ENCODE assay signal across 9 mouse cellular contexts in genomic region chr15:103382795-103383406, GRCm38 (mm10). TPM values are rescaled to one million over a fixed set of nuclear protein-coding genes. Genes with fewer than 3 reads are reported as not detected.
DNase-seq lines count a peak whose midpoint lies in the region; ATAC-seq lines count a peak whose summit lies in the region.
"Had no signal": no experiment of that assay in that cellular context is flagged by ENCODE, and none has a peak within 500 bp of the region (broad histone marks: within the 10 kb centered on the region; RNA-seq: fewer than 3 reads in every experiment).

No protein-coding gene starts in this region.

- peak; percentile 47 for ATAC-seq in heart, embryonic 14.5 days (ENCODE audit: insufficient number of reproducible peaks, insufficient read depth, low FRiP score, low read depth)
- ATAC-seq in stomach, embryonic 14.5 days (ENCODE audit: insufficient number of reproducible peaks, insufficient read depth, low FRiP score, low read depth): no peak

- H3K9ac ChIP-seq in heart, embryonic 14.5 days (ENCODE audit: low read length): peak overlapping the region; percentile 41; the same call in 1 of the 2 replicates
- no peak overlapping the region for H3K9ac ChIP-seq in stomach, embryonic 14.5 days (replicated peaks; ENCODE audit: low read depth, low read length)

- peak overlapping the region; percentile 24; the same call in 1 of the 2 replicates for H3K4me3 ChIP-seq in brown adipose tissue, adult 24 weeks (ENCODE audit: insufficient read depth, low read depth, low read length)
- H3K4me3 ChIP-seq in heart, embryonic 14.5 days (ENCODE audit: control insufficient read depth in 1 of 2, insufficient read depth in 1 of 2, low read depth in 1 of 2, low read length in 2 of 2): peak overlapping the region; percentile 14 to 16; a peak in 2 of 4 replicates
- H3K4me3 ChIP-seq in limb, embryonic 10.5 days: no peak overlapping the region
- no peak overlapping the region for H3K4me3 ChIP-seq in stomach, embryonic 14.5 days (ENCODE audit: low read depth, low read length)

- peak overlapping the region; percentile 52 for H3K4me2 ChIP-seq in heart, embryonic 14.5 days (ENCODE audit: low read length)
- H3K4me2 ChIP-seq in stomach, embryonic 14.5 days (replicated peaks; ENCODE audit: low read depth, low read length): no peak overlapping the region

- H3K9me3 ChIP-seq in heart, embryonic 14.5 days (ENCODE audit: control insufficient read depth, low read length): no peaks in the 10 kb centered on the region
- H3K9me3 ChIP-seq in limb, embryonic 10.5 days (replicated peaks): no peaks in the 10 kb centered on the region
- no peaks in the 10 kb centered on the region for H3K9me3 ChIP-seq in stomach, embryonic 14.5 days (ENCODE audit: control insufficient read depth, low read depth, low read length)
- H3K9me3 ChIP-seq: G1E had no signal

- peak overlapping the region; percentile 92 for H3K27ac ChIP-seq in brown adipose tissue, adult 24 weeks (replicated peaks; ENCODE audit: low read depth, low read length)
- H3K27ac ChIP-seq in heart, embryonic 14.5 days (replicated peaks in 1 of 2; ENCODE audit: control insufficient read depth in 1 of 2, insufficient read depth in 1 of 2, low read depth in 2 of 2, low read length in 2 of 2): peak overlapping the region; percentile 73 to 89
- peak overlapping the region; percentile 57 for H3K27ac ChIP-seq in limb, embryonic 10.5 days
- peak overlapping the region; percentile 6; the same call in 1 of the 2 replicates for H3K27ac ChIP-seq in stomach, embryonic 14.5 days (ENCODE audit: low read length)

- H3K4me1 ChIP-seq in brown adipose tissue, adult 24 weeks (ENCODE audit: control insufficient read depth, insufficient read depth, insufficient read length, low read length): peaks cover 25% of the 10 kb centered on the region
- peaks cover 32 to 50% of the 10 kb centered on the region in 2 experiments for H3K4me1 ChIP-seq in heart, embryonic 14.5 days (ENCODE audit: control insufficient read depth in 2 of 2, insufficient read depth in 2 of 2, low read length in 2 of 2)
- peaks cover 25% of the 10 kb centered on the region for H3K4me1 ChIP-seq in limb, embryonic 10.5 days
- peaks cover 20% of the 10 kb centered on the region for H3K4me1 ChIP-seq in stomach, embryonic 14.5 days (ENCODE audit: control insufficient read depth, insufficient read depth, low read length)

- H3K36me3 ChIP-seq in heart, embryonic 14.5 days (ENCODE audit: control insufficient read depth, insufficient read depth, low read length): no peaks in the 10 kb centered on the region
- H3K36me3 ChIP-seq in limb, embryonic 10.5 days: no peaks in the 10 kb centered on the region
- H3K36me3 ChIP-seq in stomach, embryonic 14.5 days (ENCODE audit: control insufficient read depth, insufficient read depth, low read length): no peaks in the 10 kb centered on the region
- H3K36me3 ChIP-seq: G1E had no signal

- DNase-seq in 3134 (ENCODE audit: extremely low read depth, insufficient read length, low spot score): peak; percentile 58
- peak; percentile 59 for DNase-seq in limb, embryonic 10.5 days (ENCODE audit: low spot score)
- no peak for DNase-seq in testis, postnatal 14 days (ENCODE audit: low spot score)
- no peak for DNase-seq in layer of hippocampus, postnatal 36 days
- no peak for DNase-seq in spleen, postnatal 4 days (ENCODE audit: low spot score in 2 of 2)

- no peaks in the 10 kb centered on the region for H3K27me3 ChIP-seq in heart, embryonic 14.5 days (ENCODE audit: control insufficient read depth, insufficient read depth, low read length)
- H3K27me3 ChIP-seq in limb, embryonic 10.5 days (ENCODE audit: low read depth, poor library complexity, severe bottlenecking): no peaks in the 10 kb centered on the region
- no peaks in the 10 kb centered on the region for H3K27me3 ChIP-seq in stomach, embryonic 14.5 days (ENCODE audit: control insufficient read depth, insufficient read depth, low read length)

- WGBS in heart, embryonic 14.5 days: 42% methylated on average over 5 of the region's 5 CpGs
- 28% methylated on average over 5 of the region's 5 CpGs for WGBS in limb, embryonic 10.5 days
- 26% methylated on average over 5 of the region's 5 CpGs for WGBS in stomach, embryonic 14.5 days

RNA-seq across cellular contexts. Expression of gene Itga5, which starts 16.3 kb away (rescaled TPM):
- polyA plus RNA-seq in brown adipose tissue, adult 24 weeks (2012; ENCODE audit: insufficient read depth, insufficient read length, missing spikeins): 2.7 and 5.3 TPM in 2 replicates
- 76.2 and 77.2 TPM in 2 replicates for polyA plus RNA-seq in heart, embryonic 14.5 days (2014; fragmentation: Nextera tagmentation; extraction: Ambion mirVana)
- polyA plus RNA-seq in limb, embryonic 10.5 days (2016; fragmentation: Nextera tagmentation; extraction: Ambion mirVana): 33.5 and 36.6 TPM in 2 replicates
- polyA plus RNA-seq in stomach, embryonic 14.5 days (2014; fragmentation: Nextera tagmentation; extraction: Ambion mirVana): 67.5 and 71.2 TPM in 2 replicates
- total RNA-seq in layer of hippocampus, postnatal 36 days (2021): 1 to 10 TPM; 1.4 to 1.9 TPM

RNA-seq across cellular contexts. Expression of gene Zfp385a, which starts 43.0 kb away (rescaled TPM):
- polyA plus RNA-seq in brown adipose tissue, adult 24 weeks (2012; ENCODE audit: insufficient read depth, insufficient read length, missing spikeins): 12.2 and 17.4 TPM in 2 replicates
- polyA plus RNA-seq in heart, embryonic 14.5 days (2014; fragmentation: Nextera tagmentation; extraction: Ambion mirVana): 8.1 and 9.1 TPM in 2 replicates
- polyA plus RNA-seq in limb, embryonic 10.5 days (2016; fragmentation: Nextera tagmentation; extraction: Ambion mirVana): 22.1 and 22.8 TPM in 2 replicates
- 11.1 and 11.7 TPM in 2 replicates for polyA plus RNA-seq in stomach, embryonic 14.5 days (2014; fragmentation: Nextera tagmentation; extraction: Ambion mirVana)
- 10 to 100 TPM; 38.7 to 39.7 TPM for total RNA-seq in layer of hippocampus, postnatal 36 days (2021)

RNA-seq across cellular contexts. Expression of gene Gtsf1, which starts 47.4 kb away (rescaled TPM):
- not detected in 2 replicates for polyA plus RNA-seq in brown adipose tissue, adult 24 weeks (2012; ENCODE audit: insufficient read depth, insufficient read length, missing spikeins)
- 37.1 and 41.3 TPM in 2 replicates for polyA plus RNA-seq in heart, embryonic 14.5 days (2014; fragmentation: Nextera tagmentation; extraction: Ambion mirVana)
- polyA plus RNA-seq in limb, embryonic 10.5 days (2016; fragmentation: Nextera tagmentation; extraction: Ambion mirVana): not detected in 2 replicates
- not detected in 2 replicates for polyA plus RNA-seq in stomach, embryonic 14.5 days (2014; fragmentation: Nextera tagmentation; extraction: Ambion mirVana)
- total RNA-seq in layer of hippocampus, postnatal 36 days (2021): not detected
- total RNA-seq: G1E had no signal
- polyA plus RNA-seq: G1E had no signal

Comparison
In these comparisons a context has a peak if more than half of its experiments do, and no peak if none do; other contexts are left out.
1. DNase-seq: peak in 3134 (single experiment) and limb, embryonic 10.5 days (single experiment); none in testis, postnatal 14 days (single experiment), layer of hippocampus, postnatal 36 days (0 of 2) and spleen, postnatal 4 days (0 of 2).
2. H3K27ac ChIP-seq: peak in every context shown above with its lines; median percentile 92 in brown adipose tissue, adult 24 weeks; 81 in heart, embryonic 14.5 days; 57 in limb, embryonic 10.5 days; 6 in stomach, embryonic 14.5 days.
3. H3K4me3 ChIP-seq: peak in brown adipose tissue, adult 24 weeks (single experiment) and heart, embryonic 14.5 days (2 of 2); none in limb, embryonic 10.5 days (single experiment) and stomach, embryonic 14.5 days (single experiment).
4. RNA of gene Gtsf1, which starts 47.4 kb away (polyA plus RNA-seq): 37.1 to 41.3 TPM in heart, embryonic 14.5 days; not detected in limb, embryonic 10.5 days, not detected in brown adipose tissue, adult 24 weeks and not detected in stomach, embryonic 14.5 days; every median in the first group is over 10 times any median in the second.